Mouse (Mus musculus) kidney, adult 8-10 months (tissue): ENCODE results near the gene Tifa.

Source experiments
- DNase-seq, 2 experiments: peaks; one replicate each; pipeline ENCODE4 v3.0.0; 2022

Tifa gene

GRCm38 (mm10) chr3:127871575-127871974 is 82.0 kb downstream of the Tifa start:
- no peak for DNase-seq

- DNase-seq = no peak
These were observed 84.8 kb downstream of the Tifa start for GRCm38 (mm10) chr3:127874254-127874883.

GRCm38 (mm10) chr3:127875059-127875458 is 85.5 kb downstream of the Tifa start:
- no peak for DNase-seq

- no peak for DNase-seq
These were observed 85.9 kb downstream of the Tifa start for GRCm38 (mm10) chr3:127875509-127875908.

GRCm38 (mm10) chr3:127879968-127880367 is 90.4 kb downstream of the Tifa start:
- no peak for DNase-seq

- DNase-seq = no peak
These were observed 92.1 kb downstream of the Tifa start for GRCm38 (mm10) chr3:127881684-127882083.
